Mouse (Mus musculus) layer of hippocampus, adult 11-12 months (tissue): Measurements from ENCODE around the gene Calm3.

Source experiments
- DNase-seq: peaks from one replicate; pipeline ENCODE4 v3.0.0; 2022; ENCODE audit warnings: low spot score

Calm3 gene

DNA sequence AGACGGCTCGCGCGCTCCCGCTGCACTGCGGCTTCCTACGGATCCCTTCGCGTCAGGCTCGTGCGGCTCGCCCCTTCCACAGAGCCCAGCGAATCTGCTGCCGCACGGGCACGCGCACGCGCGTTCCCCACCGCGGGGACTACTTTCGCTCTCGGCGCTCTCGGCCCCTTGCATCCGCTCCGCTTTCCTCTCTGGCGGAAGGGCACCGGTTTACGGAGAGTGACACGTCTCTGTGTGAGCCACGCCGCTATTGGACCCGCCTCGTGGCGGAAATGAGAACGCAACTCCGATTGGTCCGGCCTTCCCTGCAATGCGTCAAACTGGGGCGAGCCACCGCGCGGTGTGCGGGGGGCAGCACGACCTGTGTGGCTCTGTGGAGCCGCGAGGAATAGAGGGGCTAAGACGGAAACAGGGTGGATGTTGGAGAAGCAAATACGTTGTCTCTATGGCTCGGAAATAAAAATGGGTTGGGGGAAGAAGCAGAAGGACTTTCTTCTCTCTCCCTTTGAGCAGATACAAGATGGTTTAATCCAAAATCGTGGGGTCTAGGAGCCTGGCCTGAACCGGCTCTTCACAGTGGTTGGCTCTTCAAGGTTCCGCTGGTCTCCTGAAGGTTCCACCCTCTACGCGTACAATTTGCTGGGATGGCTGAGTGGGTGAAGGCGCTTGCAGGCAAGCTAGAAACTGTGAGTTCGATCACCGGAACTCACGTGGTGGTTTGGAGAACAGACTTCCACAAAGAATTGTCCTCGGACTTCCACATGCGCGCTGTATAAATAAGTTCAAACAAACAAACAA is at the start of gene Calm3:
Gene Calm3 (minus strand): TSS at position 78 of the 798 bp plus-strand sequence.
- peak; percentile 100 for DNase-seq

DNA sequence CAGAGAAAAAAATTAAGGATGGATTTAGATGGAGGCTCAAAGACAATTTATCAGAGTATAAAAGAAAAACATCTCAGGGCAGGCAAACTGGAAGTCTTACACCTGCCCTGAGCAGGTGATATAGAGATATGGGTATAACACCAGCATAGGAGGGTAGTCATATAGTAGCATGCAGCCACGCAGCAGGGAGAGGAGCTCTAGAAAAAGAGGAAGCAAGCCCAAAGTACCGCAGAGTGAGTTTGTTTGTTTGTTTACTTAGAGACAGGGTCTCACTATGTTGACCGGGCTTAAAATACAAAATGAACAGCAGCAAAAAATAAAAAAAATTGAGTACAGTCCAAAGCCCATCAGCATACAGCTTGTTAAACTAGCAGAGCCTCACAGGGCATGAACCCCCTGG is 47.2 kb upstream of the Calm3 start:
- DNase-seq: no peak

DNA sequence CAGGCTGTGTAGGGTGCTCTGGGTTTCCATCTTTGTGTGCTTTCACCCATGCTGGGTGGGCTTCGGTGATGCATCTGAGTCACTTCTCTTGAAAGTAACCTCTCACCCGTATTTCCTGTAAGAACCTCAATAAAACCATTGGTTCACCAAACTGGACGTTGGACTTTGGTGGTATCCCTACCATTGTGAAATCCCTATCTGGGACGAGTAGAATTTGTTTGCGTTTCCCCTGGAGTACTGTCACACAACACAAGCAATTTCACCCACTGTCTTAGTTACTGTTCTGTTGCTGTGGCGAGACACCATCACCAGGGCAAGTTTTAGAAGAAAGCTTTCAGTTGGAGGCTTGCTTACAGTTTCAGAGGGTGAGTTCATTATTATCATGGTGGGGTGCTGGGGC is 44.5 kb upstream of the Calm3 start:
- DNase-seq: no peak

DNA sequence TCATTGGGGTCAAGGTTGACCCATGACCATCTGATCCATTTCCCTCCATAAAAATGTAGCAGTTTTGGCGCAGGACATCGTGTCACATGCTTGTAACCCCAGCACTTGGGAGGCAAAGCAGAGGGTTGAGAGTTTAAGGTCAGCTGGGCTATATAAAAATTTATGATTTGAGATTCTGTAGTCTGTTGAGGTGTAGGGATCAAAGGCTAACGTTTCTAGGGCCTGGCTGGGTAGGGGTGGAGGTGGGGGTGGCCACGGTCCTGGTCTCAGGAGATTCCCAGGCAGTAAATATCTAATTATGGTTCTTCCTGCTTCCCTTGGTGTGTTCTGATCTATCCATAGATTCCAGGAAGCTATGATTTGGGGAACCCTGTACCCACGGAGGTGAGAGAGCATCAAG is 37.8 kb upstream of the Calm3 start:
- DNase-seq: no peak

- DNase-seq: peak; percentile 94
Observed at GRCm38 (mm10) chr7:16959539-16960187, 35.7 kb upstream of the Calm3 start, which contains the start of gene Pnmal1. Pnmal1 (plus strand) TSS chr7:16959679.

DNA sequence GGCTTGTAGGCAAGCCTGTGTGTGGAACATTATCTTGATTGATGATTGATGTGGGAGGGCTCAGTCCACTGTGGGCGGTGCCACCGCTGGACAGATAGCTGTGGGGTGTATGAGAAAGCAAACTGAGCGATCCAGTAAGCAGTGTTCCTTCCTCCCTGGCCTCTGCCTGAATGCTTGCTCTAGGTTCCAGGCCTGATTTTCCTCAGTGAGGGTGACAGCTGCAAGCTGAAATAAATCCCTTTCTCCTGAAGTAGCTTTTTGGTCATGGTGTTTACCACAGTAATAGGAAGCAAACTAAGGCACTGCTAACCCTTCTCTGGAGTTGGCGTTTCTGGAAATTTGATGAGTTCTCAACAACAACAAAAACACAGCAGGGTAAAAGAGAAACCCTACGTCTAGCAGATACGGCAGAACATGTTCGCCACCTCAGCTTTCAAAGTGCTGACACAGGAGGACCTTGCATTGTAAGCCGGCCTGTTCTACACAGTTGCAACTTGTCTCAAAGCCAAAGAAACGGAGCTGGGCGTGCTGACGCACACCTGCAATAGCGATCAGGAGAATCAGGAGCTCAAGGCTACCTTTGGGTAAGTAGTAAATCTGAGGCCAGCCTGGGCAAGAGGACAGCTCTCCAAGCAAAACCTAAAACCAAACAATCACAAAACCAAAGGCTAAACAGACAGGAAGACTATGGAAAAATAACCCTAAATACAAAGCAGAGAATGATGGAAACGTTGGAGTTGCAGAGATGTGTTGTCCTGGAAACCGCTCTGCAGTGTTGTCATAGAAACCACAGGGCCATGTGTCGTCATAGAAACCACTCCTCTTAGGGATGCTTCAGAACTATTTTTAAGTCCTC is 32.7 kb upstream of the Calm3 start:
- DNase-seq: peak; percentile 75

DNA sequence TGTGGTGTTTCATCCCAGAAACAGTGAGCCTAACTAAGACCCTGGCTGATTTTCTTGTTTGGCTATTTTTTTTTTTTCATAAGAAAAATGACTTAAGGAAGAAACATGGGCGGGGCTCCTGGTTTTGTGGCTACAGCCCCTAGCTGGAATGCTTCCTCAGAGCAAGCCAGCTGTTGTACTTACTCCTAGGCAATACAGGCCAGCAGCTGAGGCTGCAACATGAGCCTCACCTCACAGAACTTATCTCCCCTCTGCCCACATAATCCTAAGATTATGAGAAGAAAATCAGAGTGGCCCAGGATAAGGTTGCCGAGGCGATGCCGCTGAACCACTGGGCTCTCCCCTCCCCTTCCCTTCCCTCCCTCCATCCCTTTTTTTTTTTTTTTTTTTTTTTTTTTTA is 31.8 kb upstream of the Calm3 start:
- no peak for DNase-seq

- DNase-seq: peak; percentile 6
Observed at GRCm38 (mm10) chr7:16953776-16954175, 29.9 kb upstream of the Calm3 start.

DNA sequence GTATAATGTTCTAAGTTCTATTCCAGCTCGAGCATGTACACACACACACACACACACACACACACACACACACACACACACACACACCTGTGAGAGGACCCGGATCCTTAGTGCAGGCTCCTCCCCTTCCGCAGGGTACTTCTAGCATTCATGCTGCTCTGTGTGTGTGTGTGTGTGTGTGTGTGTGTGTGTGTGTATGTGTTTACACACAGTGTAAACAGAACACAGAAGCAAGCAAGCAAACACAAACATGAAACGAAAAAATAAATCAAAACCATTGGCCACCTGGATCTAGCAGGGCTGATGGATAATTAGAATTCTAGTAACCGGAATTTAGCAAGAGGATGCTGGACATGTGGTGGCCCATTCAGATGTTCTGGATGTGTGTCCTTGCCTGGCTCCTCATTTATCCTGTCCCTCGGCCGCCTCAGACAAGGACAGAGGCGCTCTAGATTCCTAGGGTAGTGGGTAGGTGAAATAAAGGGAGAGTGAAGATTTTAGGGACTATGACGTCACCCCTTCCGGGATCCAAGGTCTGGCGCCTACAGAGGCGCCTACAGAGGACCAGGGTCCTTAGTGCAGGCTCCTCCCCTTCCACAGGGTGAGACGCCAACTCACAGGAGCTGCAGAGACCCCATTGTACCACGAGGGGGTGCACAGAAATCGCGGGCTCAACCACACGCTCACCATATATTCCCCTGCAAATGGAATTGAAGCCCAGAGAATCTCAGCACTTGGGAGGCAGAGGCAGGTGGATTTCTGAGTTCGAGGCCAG is 27.1 kb upstream of the Calm3 start:
- peak; percentile 87 for DNase-seq

DNA sequence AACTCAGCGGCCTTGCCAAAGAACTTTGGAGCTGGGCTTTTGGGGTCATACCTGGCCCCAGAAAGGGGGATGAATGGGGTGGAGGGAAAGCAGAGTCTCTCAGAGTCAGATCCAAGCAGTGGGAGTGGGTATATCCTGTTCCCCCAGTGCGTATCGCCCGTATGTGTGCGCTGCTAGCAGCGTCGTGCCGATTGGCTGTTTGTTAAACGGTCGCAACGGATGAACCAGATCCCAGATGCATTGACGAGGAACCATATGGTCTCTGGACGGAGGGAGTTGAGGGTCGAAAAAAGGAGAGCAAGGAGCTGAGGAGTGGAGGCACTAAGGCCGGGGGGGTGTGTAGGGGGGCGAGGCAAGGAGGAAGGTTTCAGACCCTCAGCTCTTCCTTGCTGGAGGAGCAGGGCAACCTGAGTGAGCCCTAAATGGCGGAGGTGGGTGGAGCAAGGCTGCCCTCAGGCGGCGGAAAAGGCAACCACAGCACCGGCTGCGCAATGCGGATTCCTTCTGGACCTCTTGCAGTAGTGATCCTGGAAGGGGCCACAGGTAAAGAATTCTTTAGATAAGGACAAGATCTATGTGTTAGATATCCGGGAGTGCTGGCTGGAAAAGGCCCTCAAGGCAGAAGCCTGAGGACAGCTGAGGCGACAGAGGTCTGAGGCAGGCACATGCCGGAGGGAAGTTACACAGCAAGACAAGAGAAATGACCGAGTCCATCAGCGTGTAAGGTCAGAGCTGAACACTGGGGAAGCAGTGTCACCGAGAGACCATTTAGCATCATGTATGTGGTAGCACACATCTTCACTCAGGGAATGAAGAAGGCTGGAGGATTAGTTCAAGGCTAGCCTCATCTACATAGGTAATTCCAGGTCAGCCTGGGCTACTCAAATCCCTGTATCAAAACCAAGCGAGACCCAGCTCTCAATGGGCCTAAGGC is 26.3 kb upstream of the Calm3 start:
- peak; percentile 85 for DNase-seq

DNA sequence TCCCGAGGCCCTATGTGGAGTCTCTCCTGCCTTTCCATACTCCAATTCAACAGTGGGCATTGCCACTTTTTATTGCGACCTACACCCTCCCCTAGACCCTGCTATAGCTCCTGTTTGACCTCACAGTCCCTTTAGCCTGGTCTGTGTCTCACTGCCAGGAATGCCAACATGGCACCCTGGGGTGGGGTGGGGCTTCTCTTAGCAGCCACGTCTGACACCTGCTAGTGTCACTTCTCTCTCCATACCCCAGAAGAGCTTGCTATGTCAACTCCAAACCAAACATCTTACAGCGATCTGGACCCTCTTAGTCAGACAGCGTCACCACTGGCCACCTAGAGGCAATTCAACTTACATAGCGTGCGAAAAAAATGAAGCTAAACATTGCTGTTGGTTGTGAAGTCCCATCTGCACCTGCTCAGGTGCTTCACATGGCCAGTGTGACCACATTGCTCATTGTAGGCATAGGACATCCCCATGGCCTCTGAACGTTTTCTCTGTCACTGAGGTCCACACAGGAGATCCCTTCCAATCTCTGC is 25.1 kb upstream of the Calm3 start:
- no peak for DNase-seq

GRCm38 (mm10) chr7:16947959-16948361 is 24.0 kb upstream of the Calm3 start:
- no peak for DNase-seq

- DNase-seq: no peak
Observed at GRCm38 (mm10) chr7:16947349-16947895, 23.5 kb upstream of the Calm3 start.

- no peak for DNase-seq
Observed at GRCm38 (mm10) chr7:16946441-16947348, 22.8 kb upstream of the Calm3 start.

GRCm38 (mm10) chr7:16945419-16945818 is 21.5 kb upstream of the Calm3 start:
- DNase-seq: no peak

DNA sequence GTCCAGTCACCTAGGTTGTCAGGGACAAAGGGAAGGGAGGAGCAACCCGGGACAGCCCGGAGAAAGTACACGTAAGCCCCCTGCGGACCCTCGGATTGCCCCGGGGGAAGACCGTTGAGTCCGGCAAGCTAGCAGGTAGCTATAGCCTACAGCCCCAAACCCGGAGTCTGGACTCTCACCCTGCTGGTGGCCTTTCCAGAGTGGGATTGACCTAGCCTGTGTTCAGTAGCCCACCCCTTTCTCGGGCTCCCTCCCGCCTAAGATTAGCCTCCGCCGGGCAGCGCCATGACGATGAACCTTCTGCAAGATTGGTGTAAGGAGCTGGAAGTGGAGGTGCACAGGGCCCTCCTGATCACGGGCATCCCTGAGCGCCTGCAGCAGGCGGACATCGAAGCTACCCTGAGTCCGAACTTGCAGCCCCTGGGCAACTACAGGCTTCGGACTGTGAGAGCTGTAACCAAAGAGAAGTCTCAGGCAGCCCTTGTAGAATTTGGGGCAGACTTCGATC is 20.9 kb upstream of the Calm3 start:
- no peak for DNase-seq

GRCm38 (mm10) chr7:16944061-16944807 is 20.3 kb upstream of the Calm3 start, which contains the start of gene Pnmal2:
Pnmal2 (plus strand) TSS chr7:16944682.
- DNase-seq: peak; percentile 87

- DNase-seq: no peak
Observed at GRCm38 (mm10) chr7:16942861-16943260, 18.9 kb upstream of the Calm3 start.
